In the genomic region with DNA sequence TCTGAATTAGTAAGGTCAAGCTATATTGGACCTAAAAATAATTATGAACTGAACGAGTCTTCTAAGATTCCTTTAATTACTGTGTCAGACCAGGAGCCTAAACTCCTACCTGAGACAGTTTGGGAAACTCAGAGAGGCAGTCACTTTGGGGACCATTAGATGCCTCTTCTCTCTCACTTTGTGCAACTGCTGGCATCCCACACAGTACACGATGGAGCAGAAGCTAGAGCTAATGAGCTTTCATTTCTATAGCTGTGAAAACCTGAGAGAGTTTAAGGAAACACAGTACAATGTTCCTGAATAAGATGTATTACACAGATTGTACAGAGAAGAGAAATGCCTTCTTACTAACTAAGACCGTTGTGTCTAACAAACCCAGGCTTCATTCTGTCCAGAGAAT, we compare ENCODE assay signal across 16 mouse cellular contexts.
"Had no signal": no experiment of that assay in that cellular context is flagged by ENCODE, and none has a peak within 500 bp of the region (broad histone marks: within the 10 kb centered on the region; RNA-seq: fewer than 3 reads in every experiment).

No protein-coding gene starts in this region.

- H3K36me3 ChIP-seq: neural tube, embryonic 13.5 days; neural tube, embryonic 15.5 days; stomach, embryonic 15.5 days had no signal

- H3K27me3 ChIP-seq: neural tube, embryonic 13.5 days; neural tube, embryonic 15.5 days; stomach, embryonic 15.5 days had no signal

- H3K9me3 ChIP-seq: neural tube, embryonic 13.5 days; neural tube, embryonic 15.5 days; stomach, embryonic 15.5 days had no signal

- H3K4me1 ChIP-seq: neural tube, embryonic 13.5 days; neural tube, embryonic 15.5 days; stomach, embryonic 15.5 days had no signal

- H3K27ac ChIP-seq: neural tube, embryonic 13.5 days; neural tube, embryonic 15.5 days; stomach, embryonic 15.5 days; stomach, postnatal 0 days had no signal

- H3K4me3 ChIP-seq: neural tube, embryonic 13.5 days; neural tube, embryonic 15.5 days; stomach, embryonic 15.5 days had no signal

- H3K4me2 ChIP-seq: neural tube, embryonic 13.5 days; neural tube, embryonic 15.5 days; stomach, embryonic 15.5 days had no signal

- DNase-seq: retina, postnatal 1 day; right cerebral cortex, adult 18-20 months; right cerebral cortex, postnatal 14 days; right cerebral cortex, postnatal 25 days; right cerebral cortex, postnatal 4 days; spleen, adult 18-20 months; thymus, adult 18-20 months; thymus, adult 2 months; thymus, postnatal 14 days; thymus, postnatal 25 days; thymus, postnatal 36 days; thymus, postnatal 4 days had no signal

- H3K9ac ChIP-seq: neural tube, embryonic 13.5 days; neural tube, embryonic 15.5 days; stomach, embryonic 15.5 days had no signal
